Mouse (Mus musculus) NIH3T3 (cell line): ENCODE data around the gene 1810013L24Rik.

ENCODE experiments used
- DNase-seq: peaks from one replicate; pipeline ENCODE4 v3.0.0-alpha.2; 2012; ENCODE audit warnings: low read depth

1810013L24Rik gene

DNA sequence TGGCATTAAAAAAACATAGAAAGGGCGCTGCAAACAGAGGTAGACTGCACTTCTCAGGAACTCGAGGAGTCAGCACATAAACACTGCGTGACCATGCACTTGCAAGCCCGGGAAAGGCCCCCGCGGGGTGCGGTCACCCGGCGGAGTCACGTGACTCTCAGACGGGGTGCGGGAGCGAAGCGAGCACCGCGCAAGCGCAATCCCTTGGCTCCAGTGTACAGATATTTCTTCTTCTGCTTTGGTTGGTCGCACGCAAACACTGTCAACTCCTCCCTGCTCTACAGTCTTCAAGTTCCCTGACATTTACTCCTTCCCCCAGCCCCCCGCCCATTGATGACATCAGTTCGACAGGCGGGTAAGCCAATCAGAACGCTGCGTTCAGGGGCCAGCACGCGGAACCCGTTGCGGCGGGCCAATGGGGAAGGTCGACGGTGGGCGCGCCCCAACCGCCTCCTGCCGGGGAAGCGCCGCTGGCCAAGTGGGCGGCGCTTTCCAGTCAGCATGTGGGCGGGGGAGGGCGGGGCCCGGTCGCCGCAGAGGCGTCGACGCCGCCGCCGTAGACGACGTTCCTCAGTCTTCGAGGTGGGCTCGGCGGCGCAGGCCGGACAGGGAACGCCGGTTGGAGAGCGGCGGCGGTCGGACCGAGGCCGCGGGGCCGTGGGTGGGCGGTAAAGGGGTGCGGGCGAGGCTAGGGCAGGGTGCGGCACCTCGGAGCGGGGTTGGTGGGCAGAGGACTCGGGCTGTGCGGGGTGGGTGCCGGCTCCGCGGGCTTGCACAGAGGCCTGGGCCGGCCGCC is at the start of gene 1810013L24Rik:
Gene 1810013L24Rik, plus strand, starts transcription at position 537 of the 796 bp plus-strand sequence.
- peak; percentile 99 for DNase-seq

DNA sequence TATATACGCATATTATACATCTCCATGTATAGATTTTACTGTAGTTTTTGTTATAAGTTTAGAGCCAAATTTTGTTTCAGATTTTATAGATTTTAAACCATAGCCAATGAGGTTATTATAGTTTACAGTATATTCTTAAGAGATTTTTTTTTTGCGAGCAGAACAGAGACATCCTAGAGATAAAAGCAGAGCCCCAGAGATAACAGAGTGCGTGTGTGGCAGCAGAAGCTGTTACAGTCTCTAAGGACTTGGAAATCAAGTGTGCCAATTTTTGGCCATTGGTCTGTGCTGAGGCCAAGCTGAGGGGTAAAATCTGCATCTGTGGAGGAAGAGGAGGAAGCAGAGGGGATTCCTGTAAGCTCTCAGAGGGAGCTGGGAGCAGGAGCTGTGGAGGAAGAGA is 49.7 kb upstream of the 1810013L24Rik start:
- DNase-seq = no peak

DNA sequence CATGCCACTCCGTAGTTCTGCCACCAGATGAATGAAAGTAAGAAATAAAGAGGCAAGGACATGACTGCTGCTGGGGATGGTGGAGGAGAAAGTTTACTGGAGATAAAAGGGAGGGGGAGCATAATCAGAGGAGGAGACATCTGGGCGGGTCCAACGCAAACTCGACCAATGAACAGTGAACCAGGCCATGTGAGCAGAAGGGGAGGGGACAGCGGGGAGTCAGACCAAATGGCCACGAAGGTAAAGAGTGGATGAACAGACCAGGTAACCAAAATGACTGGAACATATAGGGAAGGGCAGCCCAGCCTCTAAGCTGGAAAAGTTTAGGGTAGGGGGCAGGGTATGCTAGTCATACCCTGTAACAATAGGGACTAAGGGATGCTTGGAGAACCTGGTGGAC is 48.7 kb upstream of the 1810013L24Rik start:
- DNase-seq = no peak

DNA sequence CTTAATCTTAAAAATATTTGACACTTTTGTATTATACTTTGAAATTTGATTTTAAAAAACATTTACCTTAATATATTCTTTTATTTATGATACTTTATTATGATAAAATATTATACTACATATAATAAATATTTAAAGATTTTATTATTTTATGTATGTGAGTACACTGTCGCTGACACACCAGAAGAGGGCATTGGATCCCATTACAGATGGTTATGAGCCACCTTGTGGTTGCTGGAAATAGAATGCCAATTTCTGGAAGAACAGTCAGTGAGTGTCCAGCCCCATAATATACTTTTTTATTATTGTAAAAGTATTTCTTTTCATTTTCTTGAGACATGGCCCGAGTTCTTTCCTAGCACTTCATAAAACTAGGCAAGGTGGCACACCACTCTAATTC is 48.2 kb upstream of the 1810013L24Rik start:
- DNase-seq = peak; percentile 13

DNA sequence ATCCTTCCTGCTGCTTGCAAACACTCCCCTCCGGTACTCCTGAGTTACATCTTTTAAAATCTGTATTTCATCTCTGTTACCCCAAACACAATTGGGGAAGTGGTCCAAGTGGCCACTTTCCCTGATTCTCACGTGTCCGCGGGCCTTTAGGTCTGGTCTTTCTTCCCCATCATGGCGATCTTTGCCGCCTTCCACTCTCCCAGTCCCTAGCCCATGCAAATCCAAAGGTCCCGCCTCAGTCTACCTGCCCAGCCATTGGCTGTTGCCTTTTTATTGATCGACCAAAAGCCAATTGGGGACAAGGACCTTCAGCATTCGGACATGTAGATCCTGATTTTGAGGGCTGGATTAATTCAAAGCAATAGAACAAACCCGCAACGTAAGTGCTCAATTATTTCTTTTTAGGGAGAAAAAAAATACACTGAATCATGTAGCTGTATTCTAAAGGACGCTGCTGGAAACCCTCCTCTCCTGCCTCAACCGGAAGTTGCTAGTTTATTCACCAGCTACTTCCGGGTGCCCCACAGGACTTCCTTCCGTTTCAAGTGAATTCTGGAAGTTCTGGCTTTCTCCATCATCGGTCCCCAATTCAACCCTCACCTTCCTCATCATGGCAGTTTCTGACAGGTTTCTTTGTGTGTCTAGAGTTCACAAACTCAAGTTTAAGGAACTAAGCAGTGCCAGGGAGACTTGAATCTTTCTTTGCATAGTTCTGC is 46.5 kb upstream of the 1810013L24Rik start:
- DNase-seq = no peak

DNA sequence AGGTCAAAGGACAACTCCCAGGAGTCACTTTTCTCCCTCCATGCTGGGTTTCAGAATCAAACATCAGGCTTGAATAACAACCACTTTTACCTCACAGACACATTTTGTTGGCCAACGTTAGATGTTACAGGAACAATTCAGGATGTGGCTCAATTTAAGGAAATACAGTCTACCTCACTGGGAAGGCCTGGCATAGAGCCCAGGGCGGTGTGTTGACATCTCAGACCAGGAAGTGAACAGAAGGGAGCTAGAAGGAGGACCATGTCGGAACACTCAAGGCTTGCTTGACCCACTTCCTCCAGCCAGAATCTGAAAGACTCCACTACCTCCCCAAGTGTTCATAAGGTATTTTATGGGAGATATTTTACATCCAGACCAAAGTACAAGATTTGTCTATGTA is 45.1 kb upstream of the 1810013L24Rik start:
- peak; percentile 38 for DNase-seq

DNA sequence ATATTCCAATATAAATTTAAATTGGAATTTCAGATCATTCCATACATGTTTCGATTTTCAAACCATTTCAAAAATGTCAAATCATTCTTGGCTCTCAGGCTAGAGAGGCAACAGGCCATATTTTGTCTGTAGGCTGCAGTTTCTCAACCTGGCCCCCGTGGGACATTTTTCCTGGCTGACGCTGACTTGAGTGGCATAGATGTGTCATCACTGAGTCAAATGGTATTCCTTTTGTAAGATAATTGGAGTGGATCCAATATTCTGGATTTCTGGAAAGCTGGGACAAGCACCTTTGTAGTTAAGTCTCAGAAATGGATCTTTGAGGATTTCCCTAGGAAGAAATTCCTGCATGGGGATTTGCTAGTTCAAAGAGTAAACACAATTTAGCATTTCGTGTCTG is 39.0 kb upstream of the 1810013L24Rik start:
- DNase-seq = peak; percentile 81

DNA sequence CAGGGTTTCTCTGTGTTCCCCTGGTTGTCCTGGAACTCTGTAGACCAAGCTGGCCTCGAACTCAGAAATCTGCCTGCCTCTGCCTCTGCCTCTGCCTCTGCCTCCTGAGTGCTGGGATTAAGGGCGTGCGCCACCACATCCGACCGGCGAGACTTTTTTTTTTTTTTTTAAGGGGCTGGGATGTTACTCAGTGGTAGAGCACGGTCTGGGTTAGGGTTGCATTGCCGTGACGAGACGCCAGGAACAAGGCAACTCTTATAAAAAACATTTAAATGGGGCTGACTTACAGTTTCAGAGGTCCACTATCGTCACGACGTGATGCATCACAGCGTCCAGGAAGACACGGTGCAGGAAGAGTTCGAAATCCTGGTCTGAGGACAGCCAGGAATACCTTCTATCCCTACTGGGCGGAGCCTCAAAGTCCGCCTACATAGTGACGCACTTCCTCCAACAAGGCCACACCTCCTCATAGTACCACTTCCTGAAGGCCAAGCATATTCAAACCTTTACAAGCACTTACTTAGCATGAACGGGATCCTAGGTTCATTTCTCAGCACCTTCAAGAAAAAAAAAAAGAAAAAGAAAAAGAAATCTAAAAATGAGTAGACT is 37.8 kb upstream of the 1810013L24Rik start, which contains the start of gene Usp7:
Gene Usp7, minus strand, starts transcription at position 360 of the 609 bp plus-strand sequence.
- DNase-seq = no peak

DNA sequence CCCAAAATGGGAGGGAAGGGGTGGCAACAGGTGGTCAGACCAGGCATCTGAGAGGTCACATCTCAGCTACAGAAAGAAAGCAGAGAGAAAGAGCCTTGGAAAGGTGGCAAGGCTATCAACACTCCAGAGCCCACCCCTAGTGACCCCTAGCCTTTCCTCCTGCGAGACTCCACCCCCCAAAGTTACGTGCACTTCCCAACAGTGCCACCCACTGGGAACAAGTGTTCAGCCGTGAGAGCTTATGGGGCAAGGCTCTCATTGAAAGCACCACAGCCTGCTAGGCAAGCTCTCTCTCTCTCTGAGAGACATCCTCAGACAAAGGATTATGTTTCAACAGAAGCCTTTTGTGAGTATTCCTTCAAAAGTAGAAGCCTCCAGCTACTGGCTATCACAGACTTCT is 34.9 kb upstream of the 1810013L24Rik start:
- DNase-seq = no peak

DNA sequence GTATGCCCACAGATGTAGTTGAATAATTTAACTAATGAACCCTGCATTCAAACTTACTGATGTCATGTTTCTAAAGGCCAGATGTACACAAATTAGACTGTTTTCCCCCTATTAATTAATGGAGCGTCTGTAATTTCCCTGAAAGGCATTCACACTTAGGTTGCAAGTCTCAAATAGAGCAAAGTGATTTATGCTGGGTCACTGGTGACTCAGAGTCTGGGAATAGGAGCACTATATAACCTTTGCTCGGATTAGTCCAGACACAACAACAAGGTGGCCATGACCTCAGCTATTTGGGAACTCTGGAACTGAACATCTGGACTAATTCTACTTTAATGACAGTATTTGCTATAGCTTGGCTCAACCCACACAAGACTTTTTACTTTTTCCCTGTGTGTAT is 34.0 kb upstream of the 1810013L24Rik start:
- DNase-seq = no peak

DNA sequence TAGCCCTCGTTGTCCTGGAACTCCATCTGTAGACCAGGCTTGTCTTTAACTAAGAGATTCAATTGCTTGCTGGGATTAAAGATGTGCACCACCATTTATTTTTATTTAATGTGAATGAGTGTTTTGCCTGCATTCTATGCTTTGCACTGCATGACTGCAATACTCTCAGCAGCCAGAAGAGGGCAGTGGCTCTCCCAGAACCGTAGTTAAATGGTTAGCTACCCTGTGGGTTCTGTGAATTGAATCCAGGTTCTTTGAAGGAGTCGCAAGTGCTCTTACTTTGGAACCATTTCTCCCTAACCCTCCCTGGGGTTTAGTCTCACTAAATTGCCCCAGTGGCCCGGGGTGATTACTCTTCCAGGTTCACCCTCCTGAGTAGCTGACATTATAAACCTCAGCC is 23.2 kb upstream of the 1810013L24Rik start:
- DNase-seq = peak; percentile 59

DNA sequence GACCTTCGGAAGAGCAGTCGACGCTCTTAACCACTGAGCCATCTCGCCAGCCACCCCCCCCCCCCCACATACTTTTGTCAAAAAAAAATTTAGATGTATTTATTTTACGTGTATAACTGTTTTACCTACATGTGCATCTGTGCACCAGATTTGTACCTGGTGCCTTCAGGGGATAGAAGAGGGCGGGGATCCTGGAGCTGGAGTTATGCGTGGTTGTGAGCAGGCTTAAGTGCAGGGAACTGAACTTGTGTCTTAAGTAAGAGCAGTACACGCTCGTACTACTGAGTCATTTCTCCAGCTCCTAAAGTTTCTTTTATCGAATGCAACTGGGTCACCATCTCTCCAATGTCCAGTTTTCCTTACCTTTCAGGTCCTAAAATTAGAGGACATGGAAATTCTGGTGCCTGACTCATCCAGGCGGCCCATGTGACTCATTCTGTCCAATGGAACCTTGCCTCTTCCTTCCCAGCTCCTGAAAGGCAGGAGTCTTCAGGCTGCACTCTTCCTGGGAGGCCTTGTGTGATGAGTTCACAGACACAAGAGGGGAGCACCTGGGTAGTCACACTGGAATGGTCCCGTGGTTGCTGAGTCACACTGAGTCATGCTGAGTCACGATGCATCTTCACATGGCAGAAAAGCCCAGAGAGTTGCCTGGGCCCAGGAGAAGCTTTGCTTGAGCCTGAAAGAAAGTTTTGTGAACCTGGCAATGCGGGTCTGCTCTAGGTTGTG is 19.3 kb upstream of the 1810013L24Rik start:
- peak; percentile 96 for DNase-seq

DNA sequence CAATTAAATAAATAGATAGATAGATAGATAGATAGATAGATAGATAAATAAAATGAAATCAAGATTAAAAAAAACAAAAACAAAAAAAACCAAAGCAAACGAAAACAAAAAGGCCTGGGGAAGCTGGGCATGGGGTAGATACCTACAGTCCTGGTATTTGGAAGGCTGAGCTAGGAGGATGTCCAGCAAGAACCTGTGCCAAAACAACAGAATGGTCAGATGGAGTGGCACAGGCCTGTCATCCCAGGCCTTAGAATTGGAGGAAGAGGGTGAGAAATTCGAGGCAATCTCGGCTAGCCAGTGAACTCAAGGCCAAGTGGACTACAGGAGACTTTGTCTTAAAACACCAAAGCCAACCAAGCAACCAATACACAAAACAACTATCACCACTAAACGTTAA is 12.0 kb upstream of the 1810013L24Rik start:
- no peak for DNase-seq

DNA sequence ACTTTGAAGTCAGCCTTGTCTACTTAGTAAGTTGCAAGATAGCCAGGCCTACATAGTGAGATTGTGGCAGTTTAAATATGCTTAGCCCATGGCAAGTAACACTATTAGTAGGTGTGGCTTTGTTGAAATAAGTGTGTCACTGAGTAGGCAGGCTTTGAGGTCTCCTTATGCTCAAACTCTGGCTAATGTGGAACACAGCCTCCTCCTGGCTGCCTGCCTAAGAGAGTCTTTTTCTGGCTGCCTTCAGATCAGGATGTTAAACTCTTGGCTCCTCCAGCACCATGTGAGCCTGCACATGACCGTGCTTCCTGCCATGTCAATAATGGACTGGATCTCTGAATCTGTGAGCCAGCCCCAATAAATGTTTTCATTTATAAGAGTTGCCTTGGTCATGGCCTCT is 8.5 kb upstream of the 1810013L24Rik start:
- DNase-seq = peak; percentile 73

DNA sequence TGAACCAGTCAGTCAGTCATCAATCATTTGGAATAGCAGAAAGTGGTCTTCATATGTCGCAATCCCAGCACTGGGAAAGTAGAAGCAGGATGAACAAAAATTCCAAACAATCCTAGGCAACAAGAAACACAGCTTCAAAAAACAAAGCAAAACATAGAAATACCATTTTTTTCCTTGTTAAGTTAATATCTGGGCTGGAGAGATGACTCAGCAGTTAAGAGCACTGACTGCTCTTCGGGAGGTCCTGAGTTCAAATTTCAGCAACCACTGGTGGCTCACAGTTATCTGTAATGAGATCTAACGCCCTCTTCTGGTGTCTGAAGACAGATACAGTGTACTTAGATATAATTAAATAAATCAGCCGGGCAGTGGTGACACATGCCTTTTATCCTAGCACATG is 7.3 kb upstream of the 1810013L24Rik start:
- DNase-seq = peak; percentile 46

DNA sequence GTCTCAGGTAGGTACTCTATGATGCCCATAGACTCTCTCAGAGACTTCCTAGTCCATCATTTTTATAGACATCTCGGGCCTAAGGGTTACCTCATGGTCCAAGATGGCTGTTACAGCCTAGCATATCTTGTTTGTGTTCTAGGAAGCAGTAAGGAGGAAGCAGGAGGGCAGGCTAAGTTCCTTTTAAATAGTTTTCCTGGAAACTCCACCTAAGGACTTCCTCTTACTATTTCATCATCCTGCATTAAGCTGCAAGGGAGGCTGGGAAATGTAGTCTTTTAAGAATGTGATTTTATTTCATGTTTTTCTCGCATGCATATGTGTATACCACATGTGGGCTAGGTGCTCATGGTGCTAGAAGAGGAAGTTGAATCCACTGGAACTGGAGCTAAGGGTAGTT is 6.2 kb upstream of the 1810013L24Rik start:
- DNase-seq = peak; percentile 56

DNA sequence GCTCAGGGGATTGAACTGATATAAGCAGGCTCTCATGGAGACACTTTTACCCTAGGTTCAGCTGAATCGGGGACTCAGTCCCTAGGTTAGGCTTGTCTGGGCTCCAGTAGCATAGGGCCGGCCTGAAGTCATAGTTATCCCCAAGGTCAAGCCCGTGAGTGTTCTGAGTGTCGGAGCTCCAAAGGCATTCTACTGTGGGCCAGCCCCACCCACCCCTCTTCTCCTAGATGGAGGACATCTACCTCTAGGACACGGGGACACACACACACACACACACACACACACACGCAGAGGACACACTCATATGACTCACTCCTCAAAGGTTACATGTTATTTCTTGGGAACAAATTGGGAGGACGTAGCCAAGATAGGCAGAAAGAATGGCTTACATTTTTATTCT is 2.5 kb upstream of the 1810013L24Rik start:
- no peak for DNase-seq

DNA sequence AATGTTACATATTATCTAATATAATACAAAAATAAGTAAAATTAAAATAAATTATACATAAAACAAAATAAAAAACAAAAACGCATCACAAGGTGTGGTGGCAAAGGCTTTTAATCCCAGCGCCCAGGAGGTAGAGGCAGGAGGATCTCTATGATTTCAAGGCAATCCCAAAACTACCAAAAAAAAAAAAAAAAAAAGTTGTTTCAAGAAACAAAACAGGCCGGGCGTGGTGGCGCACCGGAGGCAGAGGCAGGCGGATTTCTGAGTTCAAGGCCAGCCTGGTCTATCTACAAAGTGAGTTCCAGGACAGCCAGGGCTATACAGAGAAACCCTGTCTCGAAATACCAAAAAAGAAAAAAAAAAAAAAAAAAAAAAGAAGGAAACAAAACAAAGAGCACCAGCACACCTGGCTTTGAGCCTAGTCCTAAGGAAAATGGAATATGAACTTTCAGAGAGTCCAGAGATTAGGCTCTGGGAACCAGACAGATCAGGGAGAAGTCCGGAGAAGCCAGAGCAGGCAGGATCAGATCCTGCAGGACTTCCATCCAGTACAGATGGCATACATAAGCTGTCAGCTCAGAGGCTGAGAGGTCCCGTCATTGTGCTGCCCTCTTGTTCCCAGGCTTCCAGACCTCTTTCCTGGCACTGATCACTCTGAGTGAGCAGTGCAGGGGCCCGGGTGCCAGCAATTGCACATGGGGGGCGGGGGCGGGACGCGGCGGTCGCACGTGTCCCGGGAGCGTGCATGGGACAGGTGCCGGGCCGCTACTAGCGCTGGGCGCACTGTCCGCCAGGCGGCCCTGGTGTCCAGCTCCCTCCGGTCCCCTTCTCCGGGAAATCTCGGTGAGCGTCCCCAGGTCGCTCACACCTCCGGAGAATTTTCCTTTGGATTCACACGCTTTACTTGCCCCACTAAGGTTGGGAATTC is 1.0 kb upstream of the 1810013L24Rik start:
- DNase-seq = peak; percentile 78

DNA sequence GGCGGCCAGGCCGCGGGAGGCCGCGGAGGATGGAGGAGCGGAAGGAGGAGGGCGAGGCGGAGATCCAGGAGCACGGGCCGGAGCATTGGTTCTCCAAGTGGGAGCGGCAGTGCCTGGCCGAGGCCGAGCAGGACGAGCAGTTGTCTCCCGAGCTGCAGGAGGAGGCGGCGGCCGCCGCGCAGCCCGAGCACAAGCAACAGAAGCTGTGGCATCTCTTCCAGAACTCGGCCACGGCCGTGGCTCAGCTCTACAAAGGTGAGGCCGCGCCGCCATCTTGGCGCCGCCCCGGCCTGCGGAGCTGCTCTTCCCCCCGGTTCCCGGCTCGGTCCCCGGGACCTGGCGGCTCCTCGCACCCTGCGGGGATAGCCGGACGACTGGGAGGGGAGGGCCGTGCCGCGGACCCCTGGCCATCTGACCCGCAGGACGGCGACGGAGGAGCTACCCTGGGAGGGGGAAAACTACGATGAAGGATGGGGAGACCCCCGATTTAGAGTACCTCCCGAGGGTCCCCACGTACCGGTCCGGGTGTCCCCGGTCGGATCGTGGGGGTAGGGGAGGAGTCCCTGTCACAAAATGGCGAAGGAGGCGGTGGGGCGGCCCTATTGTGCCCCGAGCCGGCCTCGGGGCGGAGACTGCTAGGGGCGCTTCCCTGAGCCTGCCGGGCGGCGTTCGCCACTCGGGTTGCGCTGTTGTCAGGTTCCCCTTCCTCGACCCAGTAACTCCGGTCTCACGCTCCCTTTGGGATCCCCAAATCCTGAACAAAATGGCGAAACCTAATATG is 721 bp downstream of the 1810013L24Rik start:
- DNase-seq = peak; percentile 78

DNA sequence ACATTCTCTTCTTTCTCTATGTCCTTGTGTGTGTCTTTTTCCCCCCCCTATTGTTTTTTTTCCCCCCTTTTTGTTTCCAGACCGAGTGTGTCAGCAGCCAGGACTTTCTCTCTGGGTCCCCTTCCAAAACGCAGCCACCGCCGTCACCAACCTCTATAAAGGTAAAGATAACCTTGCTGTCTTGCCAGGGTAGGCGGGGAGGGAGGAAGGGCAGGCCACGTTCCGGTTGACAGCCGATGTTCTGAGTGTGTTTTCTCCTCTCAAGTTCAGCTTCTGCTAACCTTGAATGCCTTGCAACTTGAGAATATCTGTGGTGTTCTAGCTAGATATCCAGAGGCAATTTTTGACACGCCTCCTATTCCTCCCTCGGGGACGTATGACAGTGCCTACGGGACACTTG is 1.3 kb downstream of the 1810013L24Rik start:
- DNase-seq = no peak
